Mouse (Mus musculus) cortical plate, adult 2 months (tissue): ENCODE measurements at regions not wholly inside any gene's neighbourhood (a gene's known extent, or its start where the extent isn't known, plus 50 kb on each side); places are given as distances from the start of the nearest gene placed in this dataset.

Experiments used
- H3K27ac ChIP-seq: fragments of 200-500 bp; 2 replicates; pipeline ENCODE4 v1.5.1; 2012; ENCODE audit warnings: low read length, control low read depth, inconsistent platforms; ENCODE audit not compliant: insufficient read depth
- H3K4me1 ChIP-seq: fragments of 200-500 bp; 2 replicates; pipeline ENCODE4 v1.6.1; 2011; ENCODE audit warnings: low read length; ENCODE audit not compliant: control insufficient read depth, insufficient read depth
- H3K4me3 ChIP-seq: fragments of 200-500 bp; 2 replicates; pipeline ENCODE4 v1.5.1; 2011; ENCODE audit warnings: mild to moderate bottlenecking, low read length, control low read depth; ENCODE audit not compliant: insufficient read depth
- CTCF ChIP-seq: fragments of 200-500 bp; IDR thresholded peaks from 2 replicates; pipeline ENCODE4 v1.5.1; 2011; ENCODE audit warnings: mild to moderate bottlenecking, control low read depth, low read length; ENCODE audit not compliant: insufficient read depth; ENCODE audit errors: extremely low read depth
- POLR2A ChIP-seq: fragments of 200-500 bp; IDR thresholded peaks from 2 replicates; pipeline ENCODE4 v1.6.1; 2011; ENCODE audit warnings: mild to moderate bottlenecking, low read length, control low read depth; ENCODE audit not compliant: insufficient read depth; ENCODE audit errors: extremely low read depth

- Histone ChIP-seq H3K27ac (no peak overlapping the region), H3K4me1 (no peaks in the 10 kb centered on the region), H3K4me3 (no peak overlapping the region)
- TF ChIP-seq POLR2A (no peak), CTCF (no peak)
These were observed 114.5 kb upstream of the Habp2 start for GRCm38 (mm10) chr19:56172454-56172853.

- no peaks in the 10 kb centered on the region for H3K4me1 ChIP-seq
- TF ChIP-seq POLR2A (no peak), CTCF (no peak)
- H3K27ac ChIP-seq = no peak overlapping the region
- H3K4me3 ChIP-seq = no peak overlapping the region
These were observed 110.9 kb upstream of the Habp2 start for GRCm38 (mm10) chr19:56176059-56176458.

GRCm38 (mm10) chr19:56177231-56177745, 109.6 kb upstream of the Habp2 start:
- H3K4me1 ChIP-seq = no peaks in the 10 kb centered on the region
- H3K27ac ChIP-seq = no peak overlapping the region
- no peak overlapping the region for H3K4me3 ChIP-seq
- TF ChIP-seq POLR2A (no peak), CTCF (no peak)

- TF ChIP-seq POLR2A (no peak), CTCF (no peak)
- no peaks in the 10 kb centered on the region for H3K4me1 ChIP-seq
- no peak overlapping the region for H3K4me3 ChIP-seq
- H3K27ac ChIP-seq = no peak overlapping the region
These were observed 101.2 kb upstream of the Habp2 start for GRCm38 (mm10) chr19:56185756-56186155.

DNA sequence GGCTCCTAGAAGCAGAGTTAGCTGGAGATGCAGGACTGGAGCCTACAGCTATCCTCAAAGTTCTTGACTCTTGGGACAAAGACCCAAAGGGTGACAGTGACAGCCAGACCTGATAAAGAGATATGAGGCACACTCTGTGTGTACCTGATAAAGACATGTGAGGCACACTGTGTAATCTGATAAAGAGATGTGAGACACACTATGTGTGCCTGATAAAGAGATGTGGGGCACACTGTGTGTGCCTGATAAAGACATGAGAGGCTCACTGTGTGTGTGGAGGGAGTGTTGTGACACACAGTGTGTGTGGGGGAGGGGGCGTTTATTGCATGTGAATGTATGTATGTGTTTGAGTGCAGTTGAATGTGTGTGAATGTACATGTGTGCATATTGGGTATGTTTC, 97.8 kb upstream of the Habp2 start:
- no peak overlapping the region for H3K27ac ChIP-seq
- H3K4me1 ChIP-seq = no peaks in the 10 kb centered on the region

GRCm38 (mm10) chr19:56190222-56190621, 96.7 kb upstream of the Habp2 start:
- TF ChIP-seq CTCF = no peak
- TF ChIP-seq POLR2A = no peak
- no peaks in the 10 kb centered on the region for H3K4me1 ChIP-seq
- no peak overlapping the region for H3K27ac ChIP-seq
- no peak overlapping the region for H3K4me3 ChIP-seq

More for the DNA sequence above, 97.8 kb upstream of the Habp2 start:
- no peak overlapping the region for H3K4me3 ChIP-seq
- TF ChIP-seq CTCF = no peak
- TF ChIP-seq POLR2A = no peak

DNA sequence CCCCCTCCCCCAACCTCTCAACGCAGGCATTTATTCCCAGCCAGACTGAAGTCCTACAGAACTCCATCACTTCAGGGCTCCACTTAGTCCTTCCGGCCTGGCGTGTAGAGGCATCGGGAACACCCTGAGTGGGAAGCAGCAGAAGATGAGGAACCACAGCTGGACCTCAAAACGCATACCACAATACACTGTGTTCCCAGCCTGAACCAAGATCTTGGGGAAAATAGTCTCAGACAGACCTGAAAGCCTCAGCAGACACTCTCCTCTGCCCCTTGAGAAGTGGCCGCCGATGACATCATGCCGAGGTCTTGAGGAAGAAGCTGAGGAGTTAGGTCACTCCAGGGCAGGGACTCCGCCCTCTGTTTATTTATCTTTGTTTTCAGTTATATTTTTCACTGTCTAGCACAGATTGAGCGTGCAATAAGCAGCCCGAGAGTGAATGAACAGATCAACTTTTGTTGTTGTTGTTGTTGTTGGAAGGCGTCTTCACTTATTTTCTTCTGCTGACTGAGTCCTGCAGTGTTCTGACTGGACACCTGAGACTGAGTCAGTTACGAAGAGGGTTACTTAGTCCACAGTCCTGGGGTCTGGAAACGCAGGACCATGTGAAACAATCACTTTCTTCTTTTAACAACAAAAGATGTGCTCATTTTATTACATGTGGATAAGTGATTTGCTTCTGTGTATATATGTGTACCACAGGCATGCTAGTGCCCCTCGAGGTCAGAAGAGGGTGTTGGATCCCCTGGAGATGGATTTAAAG, 88.3 kb upstream of the Habp2 start:
- Histone ChIP-seq H3K4me1 (no peaks in the 10 kb centered on the region), H3K4me3 (no peak overlapping the region), H3K27ac (no peak overlapping the region)
- TF ChIP-seq POLR2A (no peak), CTCF (no peak)

- no peak for TF ChIP-seq POLR2A
These were observed 87.4 kb upstream of the Habp2 start for GRCm38 (mm10) chr19:56199401-56200150.

DNA sequence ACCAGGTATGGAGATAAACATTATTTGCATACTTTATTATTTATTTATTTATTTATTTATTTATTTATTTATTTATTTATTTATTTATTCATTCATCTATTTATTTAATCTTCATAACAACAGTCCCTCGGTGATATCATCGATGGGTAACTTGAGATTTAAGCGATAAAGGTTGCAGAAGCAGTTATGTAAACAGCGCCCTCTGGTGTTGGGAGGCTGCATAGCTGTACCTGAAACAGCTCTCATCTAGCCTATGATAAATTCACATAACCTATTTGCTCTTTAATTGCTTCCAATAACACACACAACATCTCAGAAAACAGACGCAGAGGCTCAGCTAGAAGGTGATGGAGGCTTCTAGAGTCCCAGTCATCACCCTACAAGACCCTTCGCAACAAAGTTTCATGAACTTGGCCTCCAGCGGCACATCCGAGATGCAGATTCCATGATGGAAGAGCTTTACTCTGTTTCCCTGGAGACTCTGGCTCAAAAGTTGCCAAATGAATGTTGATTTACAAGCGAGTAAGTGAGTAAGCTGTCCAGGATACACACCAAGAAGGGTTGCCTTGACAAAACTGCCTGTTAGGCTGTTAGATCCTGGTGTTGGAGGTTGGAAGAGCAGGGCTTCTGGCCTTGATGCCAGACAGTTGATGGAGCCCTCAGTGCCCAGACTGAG, 85.8 kb upstream of the Habp2 start:
- no peak overlapping the region for H3K4me3 ChIP-seq
- peak; percentile 41 for TF ChIP-seq CTCF
- no peak for TF ChIP-seq POLR2A

More at GRCm38 (mm10) chr19:56199401-56200150, 87.4 kb upstream of the Habp2 start:
- Histone ChIP-seq H3K4me3 (no peak overlapping the region), H3K4me1 (no peaks in the 10 kb centered on the region), H3K27ac (no peak overlapping the region)

More for the DNA sequence above, 85.8 kb upstream of the Habp2 start:
- Histone ChIP-seq H3K4me1 (no peaks in the 10 kb centered on the region), H3K27ac (no peak overlapping the region)
